Mouse (Mus musculus): ENCODE results near the gene Cracr2a.

Gene Cracr2a

DNA sequence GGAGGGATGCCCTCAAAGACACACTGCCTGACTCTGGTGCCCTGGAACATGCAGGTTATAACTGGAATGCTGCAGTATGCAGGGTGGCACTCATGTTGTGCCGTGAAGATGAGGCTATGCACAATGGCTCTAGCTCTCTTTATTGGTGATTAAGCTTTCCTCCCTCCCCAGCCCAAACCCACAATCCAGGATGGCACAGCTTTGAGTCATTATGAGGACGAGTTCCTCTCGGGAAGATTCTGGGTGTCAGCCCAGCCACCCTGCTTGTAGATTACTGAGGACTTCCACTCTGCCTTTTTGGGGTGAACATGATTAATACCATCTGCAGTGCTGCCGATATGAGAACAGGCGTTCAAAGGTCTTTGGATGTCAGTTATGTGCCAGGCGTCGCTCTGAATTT lies 132.5 kb downstream of the Cracr2a start:
- DNase-seq = no peak

DNA sequence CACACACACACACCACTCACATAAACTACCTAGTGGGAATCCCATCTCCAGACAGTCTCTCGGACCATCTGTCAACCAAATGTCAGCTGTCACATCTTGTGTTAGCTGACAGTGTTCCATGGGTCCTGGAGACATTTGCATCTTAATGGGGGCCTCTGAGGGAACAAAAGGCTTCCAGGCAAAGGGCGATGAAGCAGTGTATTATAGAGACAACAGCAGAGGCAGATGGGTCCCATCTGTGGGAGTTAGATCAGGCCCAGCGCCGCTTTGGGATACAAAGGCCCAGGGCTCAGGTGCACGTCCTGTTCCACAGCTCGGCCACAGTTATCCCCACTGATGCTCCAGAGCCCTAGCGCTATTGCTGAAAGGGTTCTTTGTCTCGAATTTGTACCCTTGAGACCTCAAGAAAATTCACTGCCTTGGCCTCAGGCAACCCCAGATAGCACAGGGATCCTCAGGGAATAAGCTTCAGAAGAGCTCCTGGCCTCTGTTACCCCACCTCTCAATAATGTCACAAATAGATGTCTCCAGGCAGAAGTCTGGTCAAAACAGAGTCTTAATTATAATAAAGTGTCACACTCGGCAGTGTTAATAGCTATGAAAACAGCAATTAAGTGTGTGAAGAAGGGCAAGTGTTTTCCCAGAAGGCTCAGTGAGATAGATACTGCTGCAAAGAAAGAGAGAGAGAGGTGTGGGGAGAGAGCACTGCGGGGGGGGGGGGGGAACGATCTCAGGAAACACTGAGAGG lies 140.1 kb downstream of the Cracr2a start:
- DNase-seq = no peak

DNA sequence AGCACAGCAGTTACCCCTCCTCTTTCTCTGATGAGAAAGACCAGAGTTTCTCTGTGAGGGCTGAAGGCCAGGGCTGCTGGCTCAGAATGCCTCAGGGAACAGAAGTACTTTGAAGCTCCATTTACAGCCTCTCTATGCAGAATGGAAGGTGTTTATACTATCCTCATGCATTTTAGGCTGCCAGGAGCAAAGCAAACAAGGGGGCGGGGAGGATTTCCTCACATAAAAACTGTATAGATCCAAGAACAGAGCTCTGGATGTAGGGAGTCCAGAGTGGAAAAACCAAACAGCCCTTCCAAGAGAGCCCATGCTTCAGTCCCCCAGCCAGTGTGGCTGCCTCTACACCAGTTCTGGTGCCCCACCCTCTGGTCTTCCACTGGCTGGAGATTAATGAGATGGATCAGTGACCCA lies 147.1 kb downstream of the Cracr2a start:
- no peak for DNase-seq

- DNase-seq = no peak
Measured at GRCm38 (mm10) chr6:127714906-127715305, 153.8 kb downstream of the Cracr2a start.

DNA sequence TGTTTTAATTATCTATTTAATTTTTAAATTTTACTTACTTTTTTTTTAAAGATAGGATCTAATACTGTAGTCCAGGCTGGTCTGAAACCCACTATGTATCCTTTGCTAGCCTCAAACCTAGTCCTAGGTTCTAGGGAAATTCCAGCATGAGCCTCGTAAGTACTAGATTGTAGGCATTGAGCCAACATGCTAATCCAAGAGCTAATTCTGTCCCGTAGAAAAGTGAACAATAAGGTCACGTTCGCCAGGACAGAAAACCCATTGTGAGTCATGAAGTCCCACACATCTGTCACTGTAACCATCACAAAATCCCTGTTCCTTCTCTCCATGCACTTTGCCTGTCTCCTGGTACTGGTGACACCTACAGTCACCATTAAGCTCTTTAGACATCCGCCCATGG lies 154.3 kb downstream of the Cracr2a start:
- DNase-seq = no peak

DNA sequence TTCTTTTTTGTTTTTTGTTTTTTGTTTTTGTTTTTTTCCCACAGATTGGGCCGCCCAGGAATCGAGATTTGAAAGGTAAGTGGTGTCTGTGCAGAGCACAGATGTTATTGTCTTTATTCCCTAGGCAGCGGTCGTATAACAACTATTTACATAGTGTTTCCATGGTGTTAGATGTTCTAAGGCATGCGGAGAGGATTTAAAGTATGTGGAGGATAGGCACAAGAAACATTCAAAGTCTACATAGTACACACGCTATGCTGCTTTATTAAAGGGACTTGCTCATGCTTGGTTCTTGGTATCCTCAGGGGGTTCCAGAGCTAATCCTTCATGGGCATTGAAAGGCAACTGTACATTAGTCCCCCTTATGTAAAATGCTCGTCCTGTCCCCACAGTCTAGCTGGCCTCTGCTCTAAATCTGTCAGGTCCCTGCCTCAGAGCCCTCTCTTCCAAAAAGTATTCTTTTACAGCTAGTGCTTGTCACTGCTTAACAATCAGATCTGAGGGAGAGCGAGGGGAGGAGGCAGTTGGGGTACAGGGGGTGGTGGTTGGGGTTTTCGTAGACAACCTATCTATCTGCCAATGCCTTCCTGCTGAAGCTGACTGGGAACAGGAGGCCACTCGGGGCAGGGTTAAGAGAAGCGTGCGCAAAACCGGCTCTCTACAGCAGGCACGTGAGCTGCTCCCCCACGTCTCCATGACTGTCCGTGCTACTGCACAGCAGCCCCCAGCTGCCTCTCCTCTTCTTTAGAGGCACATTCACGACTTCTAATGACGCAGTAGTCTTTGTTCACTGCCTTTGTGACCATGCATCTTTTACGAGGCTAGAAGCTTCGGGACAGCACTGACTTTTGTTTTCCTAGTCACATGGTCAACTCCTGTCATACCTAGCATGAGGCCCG lies 156.3 kb downstream of the Cracr2a start:
- no peak for DNase-seq

DNA sequence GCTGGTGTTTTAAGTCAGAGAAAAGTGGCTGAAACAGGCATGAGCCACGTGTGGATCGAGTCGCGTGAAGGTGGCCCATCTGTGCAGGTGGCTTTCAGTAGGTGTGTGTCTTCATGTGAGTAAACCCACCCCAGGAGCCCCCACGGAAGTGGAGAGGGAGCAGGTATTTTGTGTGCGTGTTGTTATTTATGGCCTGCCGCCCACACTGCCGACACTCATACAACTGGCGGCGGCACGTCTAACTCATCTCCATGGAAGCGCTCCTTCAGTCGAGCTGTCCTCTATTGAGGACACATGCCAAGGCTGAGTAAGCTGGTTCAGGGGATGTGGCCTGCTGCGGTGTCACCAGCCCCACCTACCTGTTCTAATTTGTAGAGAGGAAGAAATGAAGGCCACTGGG lies 158.7 kb downstream of the Cracr2a start:
- DNase-seq = no peak

DNA sequence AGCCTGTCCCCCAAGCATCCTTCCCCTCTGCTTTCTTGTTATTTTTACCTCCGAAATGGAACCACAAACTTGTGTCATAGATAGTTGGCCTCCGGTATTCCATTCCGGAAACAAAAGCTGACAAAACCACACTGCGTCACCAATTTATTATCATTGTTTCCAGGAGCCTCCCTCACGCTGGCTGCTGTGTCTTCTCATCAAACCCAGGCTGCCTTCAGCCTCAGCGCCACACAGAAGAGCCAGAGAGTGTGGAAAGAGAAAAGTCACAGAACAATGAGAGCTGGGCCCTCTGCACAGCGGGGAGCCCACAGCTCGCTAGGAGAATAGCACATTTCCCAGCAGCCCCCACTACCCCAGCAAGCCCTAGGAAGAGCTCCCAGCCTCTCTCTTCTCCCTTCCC lies 162.0 kb downstream of the Cracr2a start:
- no peak for DNase-seq
